Mouse (Mus musculus): ENCODE data around the gene Gsg1l2. TPM values are rescaled to one million over a fixed set of nuclear protein-coding genes. Genes with fewer than 3 reads are reported as not detected.

Gene Gsg1l2
- polyA plus RNA-seq, 1 experiment: not detected

DNA sequence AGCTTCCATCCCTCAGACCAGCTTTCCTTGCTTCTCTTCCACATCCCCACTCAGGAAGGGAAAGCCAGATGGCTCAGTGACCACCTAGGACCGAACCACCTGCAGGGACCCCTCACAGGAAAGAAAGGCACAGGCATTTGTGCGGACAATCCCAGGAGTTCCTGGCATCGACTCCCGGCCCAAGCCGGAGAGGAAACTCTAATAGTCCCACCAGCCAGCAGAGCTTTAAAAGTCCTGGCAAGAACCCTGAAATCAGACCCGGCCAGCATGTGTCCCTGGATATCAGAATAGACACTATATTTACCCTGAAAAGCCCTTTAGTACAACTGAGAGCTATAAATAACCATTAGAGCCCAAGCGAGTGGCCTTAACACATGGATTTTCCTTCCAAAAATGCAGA lies 23.5 kb downstream of the Gsg1l2 start, which contains the start of gene Dhrs7c:
TSS of gene Dhrs7c (plus strand) at position 257 of the 400 bp plus-strand sequence.
- no peak within 1 kb of the TSS for H3K27ac ChIP-seq (replicated peaks; ENCODE audit: low read depth, low read length)
- H3K4me1 ChIP-seq (ENCODE audit: control insufficient read depth, insufficient read depth, insufficient read length, low read length): peaks cover 3% of the 10 kb centered on the region
- H3K4me3 ChIP-seq (ENCODE audit: insufficient read depth, low read depth, low read length): no peak within 1 kb of the TSS; the same call in 1 of the 2 replicates

DNA sequence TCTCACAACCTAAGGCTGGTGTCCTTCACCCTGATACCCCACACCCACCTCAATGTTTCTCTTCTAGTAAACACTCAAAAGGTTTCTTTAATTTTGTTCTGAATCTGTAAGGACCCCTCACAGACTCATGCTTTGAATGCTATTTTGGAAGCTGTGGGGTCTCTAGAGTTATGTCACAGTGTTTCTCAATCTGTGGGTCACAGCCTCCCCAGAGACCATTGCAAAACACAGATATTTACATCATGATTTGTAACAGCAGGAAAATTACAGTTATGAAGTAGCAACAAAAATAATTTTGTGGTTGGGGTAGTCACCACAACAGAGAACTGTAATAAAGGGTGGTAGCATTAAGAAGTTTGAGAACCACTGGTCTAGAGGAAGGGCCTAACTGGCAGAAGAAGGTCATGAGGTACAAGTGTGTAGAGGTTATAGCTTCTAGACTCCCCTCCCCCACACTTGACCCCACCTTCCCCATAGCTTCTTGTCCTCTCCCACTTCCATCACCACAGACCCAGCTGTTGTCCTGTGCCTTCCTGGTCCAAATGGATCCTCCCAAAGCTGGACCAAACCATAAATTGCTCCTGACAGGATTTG lies 25.8 kb downstream of the Gsg1l2 start:
- Histone ChIP-seq H3K4me1 (ENCODE audit: control insufficient read depth, insufficient read depth, insufficient read length, low read length) (peaks cover 3% of the 10 kb centered on the region), H3K4me3 (ENCODE audit: insufficient read depth, low read depth, low read length) (no peak overlapping the region), H3K27ac (replicated peaks; ENCODE audit: low read depth, low read length) (no peak overlapping the region)

DNA sequence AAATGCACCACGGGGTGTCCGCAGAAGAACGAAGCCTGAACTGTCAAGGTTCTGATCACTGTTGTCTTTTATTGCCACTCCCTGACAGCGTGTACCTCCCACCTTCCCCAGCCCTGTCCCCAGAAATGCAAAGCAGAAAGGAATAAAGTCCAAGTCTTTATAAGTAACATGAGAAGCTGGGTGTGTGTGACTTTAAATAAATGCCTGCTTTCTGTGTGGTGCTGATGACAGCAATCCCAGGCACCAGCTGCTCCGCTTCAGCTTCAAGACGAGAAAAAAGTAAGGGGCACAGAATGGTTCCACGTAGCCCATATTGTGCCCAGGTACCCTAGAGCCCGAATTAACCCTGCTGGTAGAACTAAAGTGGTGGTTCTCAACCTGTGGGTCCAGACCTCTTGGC lies 26.8 kb downstream of the Gsg1l2 start:
- Histone ChIP-seq H3K4me3 (ENCODE audit: insufficient read depth, low read depth, low read length) (no peak overlapping the region), H3K27ac (replicated peaks; ENCODE audit: low read depth, low read length) (no peak overlapping the region)

DNA sequence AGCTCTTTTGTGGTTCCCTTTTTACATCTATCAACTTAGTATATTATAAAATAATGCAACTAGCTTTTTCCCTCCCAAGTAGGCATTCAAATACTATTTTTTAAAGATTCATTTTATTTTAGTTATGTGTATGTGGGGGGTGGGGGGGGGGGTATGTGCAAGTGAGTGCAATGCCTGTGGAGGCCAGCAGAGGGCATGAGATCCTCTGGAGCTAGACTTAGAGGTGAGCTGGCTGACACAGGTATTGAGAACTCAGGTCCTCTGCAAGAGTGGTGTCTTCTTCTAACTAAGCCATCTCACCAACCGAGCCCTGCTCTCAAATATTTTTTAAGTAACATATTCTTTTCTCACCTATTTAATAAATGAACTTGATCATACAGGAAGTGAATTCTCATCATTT lies 31.1 kb downstream of the Gsg1l2 start:
- Histone ChIP-seq H3K4me1 (ENCODE audit: control insufficient read depth, insufficient read depth, insufficient read length, low read length) (no peaks in the 10 kb centered on the region; the same call in 1 of the 2 replicates), H3K27ac (replicated peaks; ENCODE audit: low read depth, low read length) (no peak overlapping the region), H3K4me3 (ENCODE audit: insufficient read depth, low read depth, low read length) (no peak overlapping the region)

More for the DNA sequence above, 26.8 kb downstream of the Gsg1l2 start:
- peaks cover 3% of the 10 kb centered on the region for H3K4me1 ChIP-seq (ENCODE audit: control insufficient read depth, insufficient read depth, insufficient read length, low read length)

DNA sequence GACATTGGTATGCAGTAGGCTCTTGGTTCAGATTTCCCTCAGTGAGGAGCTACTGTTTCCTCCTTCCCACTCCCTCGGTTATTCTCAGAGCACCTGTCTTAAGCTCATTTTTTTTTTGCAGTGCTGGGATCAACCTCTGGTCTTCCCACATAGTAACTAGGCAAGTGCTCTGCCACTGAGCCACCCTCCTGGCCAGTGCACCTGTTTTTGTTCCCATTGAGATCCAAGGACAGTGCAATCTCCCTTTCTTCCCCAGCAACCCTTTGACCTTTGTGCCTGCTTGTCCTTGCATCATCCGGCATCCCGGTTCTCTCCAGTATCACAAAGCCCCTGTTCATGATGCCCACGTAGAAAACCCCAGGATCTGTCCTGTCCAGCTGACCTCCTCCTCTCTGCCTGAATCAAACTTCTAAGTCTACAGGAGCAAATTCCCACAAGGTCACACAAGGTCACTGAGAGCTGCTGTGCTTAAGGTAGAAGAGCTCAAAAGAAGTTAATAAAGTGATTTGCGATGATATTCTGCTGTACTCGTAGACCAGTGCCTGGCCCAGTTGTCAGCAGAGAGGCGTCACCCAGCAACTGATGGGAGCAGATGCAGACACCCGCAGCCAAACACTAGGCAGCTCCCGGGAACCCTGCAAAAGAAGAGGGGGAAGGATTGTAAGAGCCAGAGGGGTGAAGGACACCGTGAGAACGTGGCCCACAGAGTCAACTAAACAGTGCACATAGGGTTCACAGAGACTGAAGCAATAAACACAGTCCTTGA lies 32.6 kb downstream of the Gsg1l2 start:
- no peak overlapping the region for H3K4me3 ChIP-seq (ENCODE audit: insufficient read depth, low read depth, low read length)
- no peak overlapping the region for H3K27ac ChIP-seq (replicated peaks; ENCODE audit: low read depth, low read length)
- H3K4me1 ChIP-seq (ENCODE audit: control insufficient read depth, insufficient read depth, insufficient read length, low read length): no peaks in the 10 kb centered on the region

DNA sequence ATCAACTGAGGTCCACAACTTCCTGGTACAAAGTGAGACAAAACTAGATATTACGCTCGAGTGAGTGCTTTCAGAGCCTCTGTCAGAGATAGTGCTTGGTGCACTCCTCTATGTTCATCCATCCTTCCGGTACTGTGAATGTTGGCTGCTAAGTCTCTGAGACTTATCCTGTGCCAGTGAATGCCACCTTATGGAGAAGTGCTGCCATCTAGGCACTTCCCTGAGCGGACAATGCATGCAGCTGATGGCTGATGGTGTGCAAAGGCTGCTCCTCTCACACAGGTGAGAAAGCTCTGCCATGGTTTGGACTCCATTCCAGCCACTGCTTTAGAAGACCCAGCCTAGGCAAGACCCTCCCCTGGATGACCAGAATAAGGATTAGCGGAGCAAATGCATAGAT lies 33.6 kb downstream of the Gsg1l2 start:
- Histone ChIP-seq H3K27ac (replicated peaks; ENCODE audit: low read depth, low read length) (no peak overlapping the region), H3K4me3 (ENCODE audit: insufficient read depth, low read depth, low read length) (no peak overlapping the region), H3K4me1 (ENCODE audit: control insufficient read depth, insufficient read depth, insufficient read length, low read length) (no peaks in the 10 kb centered on the region)

DNA sequence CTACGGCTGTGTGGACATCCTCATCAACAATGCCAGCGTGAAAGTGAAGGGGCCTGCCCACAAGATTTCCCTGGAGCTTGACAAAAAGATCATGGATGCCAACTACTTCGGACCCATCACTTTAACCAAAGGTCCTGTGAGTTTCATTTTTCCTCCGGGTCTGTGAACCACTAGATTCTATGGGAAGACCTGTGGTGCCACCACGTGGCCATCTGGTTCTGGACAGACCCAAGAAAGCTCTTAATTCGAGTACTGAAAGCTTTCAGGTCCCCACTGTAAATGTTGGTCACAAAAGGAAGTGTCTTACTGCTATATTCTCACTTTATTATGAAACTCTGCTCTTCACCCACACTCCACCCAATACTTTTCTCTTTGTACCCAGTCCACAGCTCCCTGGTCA lies 37.1 kb downstream of the Gsg1l2 start:
- Histone ChIP-seq H3K4me1 (ENCODE audit: control insufficient read depth, insufficient read depth, insufficient read length, low read length) (no peaks in the 10 kb centered on the region), H3K27ac (replicated peaks; ENCODE audit: low read depth, low read length) (no peak overlapping the region), H3K4me3 (ENCODE audit: insufficient read depth, low read depth, low read length) (no peak overlapping the region)

DNA sequence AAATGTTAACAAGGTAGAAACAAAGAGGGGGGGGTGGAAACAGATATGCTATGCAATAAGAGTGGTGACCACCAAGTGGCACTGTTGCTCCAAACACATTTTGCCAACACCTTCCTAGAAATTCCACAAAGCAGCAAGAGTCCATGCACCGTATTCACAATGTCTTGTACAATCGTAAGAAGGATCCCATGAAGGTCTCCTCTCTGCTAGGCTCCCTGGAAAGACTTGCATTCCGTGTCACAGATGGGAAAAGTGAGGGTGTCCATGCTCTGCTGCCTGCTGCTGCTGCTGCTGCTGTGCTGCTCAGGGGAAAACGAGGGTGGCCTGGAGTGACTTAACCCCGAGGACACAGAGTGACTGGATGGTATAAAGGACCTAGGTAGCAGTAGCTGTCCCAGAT lies 45.2 kb downstream of the Gsg1l2 start:
- no peaks in the 10 kb centered on the region for H3K4me1 ChIP-seq (ENCODE audit: control insufficient read depth, insufficient read depth, insufficient read length, low read length)
- no peak overlapping the region for H3K4me3 ChIP-seq (ENCODE audit: insufficient read depth, low read depth, low read length)
- H3K27ac ChIP-seq (replicated peaks; ENCODE audit: low read depth, low read length): no peak overlapping the region

DNA sequence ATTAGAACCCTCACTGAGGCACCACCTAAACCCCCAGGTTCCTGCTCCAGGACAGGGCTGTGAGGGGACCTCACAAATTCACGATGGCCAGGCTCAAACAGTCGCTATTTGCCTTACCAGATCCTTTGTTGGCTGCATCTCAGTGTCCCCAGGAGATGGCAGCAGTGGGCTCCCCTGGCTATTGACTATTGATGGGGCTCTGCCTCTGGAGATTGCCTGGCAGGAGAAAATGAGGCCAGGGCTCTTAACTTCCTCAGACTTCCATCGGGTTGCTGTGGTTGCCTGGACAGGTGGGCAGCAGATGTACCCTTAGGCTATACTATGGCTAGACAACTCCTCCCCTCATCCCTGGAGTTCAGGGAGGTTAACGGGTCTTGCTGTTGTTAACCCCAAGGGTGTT lies 45.8 kb downstream of the Gsg1l2 start:
- Histone ChIP-seq H3K4me3 (ENCODE audit: insufficient read depth, low read depth, low read length) (no peak overlapping the region), H3K4me1 (ENCODE audit: control insufficient read depth, insufficient read depth, insufficient read length, low read length) (no peaks in the 10 kb centered on the region), H3K27ac (replicated peaks; ENCODE audit: low read depth, low read length) (no peak overlapping the region)

DNA sequence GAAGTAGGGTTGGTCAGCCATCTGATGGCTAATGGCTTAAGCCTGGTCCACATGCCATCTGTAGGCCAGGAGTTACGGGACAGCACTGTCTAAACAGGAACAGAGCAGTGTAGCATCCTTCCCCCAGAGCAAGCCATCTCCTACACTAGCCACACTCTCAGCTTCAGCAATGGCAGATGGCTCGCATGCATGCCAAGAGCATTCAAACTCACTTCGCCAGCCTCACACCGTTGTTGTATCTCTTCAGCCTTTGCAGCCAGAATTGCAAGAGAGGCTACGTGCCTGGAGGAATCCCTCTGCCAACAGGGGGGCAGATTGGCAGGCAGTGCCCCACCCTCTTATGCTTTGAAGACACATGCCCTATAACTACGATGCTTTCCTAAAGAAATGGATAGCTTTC lies 47.2 kb downstream of the Gsg1l2 start:
- no peak overlapping the region for H3K27ac ChIP-seq (replicated peaks; ENCODE audit: low read depth, low read length)
- no peaks in the 10 kb centered on the region for H3K4me1 ChIP-seq (ENCODE audit: control insufficient read depth, insufficient read depth, insufficient read length, low read length)
- H3K4me3 ChIP-seq (ENCODE audit: insufficient read depth, low read depth, low read length): no peak overlapping the region

DNA sequence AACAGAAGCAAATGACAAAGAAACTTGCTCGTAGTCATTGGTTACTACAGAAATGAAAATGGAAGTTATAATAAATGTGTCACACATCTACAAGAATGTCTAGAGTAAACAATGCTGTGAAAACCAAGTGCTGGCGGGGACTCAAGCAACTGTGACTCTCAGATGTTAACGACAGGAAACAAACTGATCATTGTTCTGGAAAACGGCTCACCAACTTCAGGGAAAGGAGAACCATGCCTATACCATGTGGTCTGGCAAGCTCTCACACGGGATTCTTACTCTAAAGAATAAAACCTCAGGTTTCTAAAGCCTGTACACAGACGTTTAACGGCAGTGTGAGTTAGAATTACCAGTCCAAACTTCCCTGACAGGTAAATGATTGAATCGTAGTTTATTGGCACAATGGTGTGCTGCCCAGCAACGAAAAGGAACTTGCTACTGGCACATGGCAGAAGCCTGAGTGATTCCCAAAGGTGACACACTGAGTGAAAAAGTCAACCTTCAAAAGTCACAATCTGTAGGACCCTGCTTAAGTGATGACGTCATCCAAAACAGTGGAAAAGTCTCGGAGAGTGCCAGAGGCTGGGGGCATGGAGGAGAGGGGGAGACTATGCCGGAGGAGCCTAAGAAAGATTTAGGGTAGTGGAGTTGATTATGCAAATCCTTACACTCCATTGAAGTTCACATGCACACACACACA lies 54.1 kb downstream of the Gsg1l2 start:
- Histone ChIP-seq H3K4me1 (ENCODE audit: control insufficient read depth, insufficient read depth, insufficient read length, low read length) (no peaks in the 10 kb centered on the region), H3K4me3 (ENCODE audit: insufficient read depth, low read depth, low read length) (no peak overlapping the region), H3K27ac (replicated peaks; ENCODE audit: low read depth, low read length) (no peak overlapping the region)

DNA sequence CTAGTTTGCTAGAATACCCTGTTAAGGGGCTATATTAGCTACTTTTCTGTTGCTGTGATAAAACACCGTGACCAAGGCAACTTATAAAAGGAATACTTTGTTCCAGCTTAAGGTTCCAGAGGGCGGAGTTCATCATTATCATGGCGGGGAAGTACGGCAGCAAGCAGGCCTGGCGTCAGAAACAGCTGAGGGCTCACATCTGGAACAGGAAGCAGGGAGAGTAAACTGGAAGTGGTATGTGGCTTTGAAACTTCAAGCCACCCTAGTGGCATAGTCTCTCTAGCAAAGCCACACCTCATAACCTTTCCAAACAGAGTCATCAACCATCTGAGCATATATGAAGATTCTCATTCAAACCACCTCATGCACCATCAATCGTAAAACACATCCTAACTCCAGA lies 55.1 kb downstream of the Gsg1l2 start:
- no peak overlapping the region for H3K27ac ChIP-seq (replicated peaks; ENCODE audit: low read depth, low read length)
- no peak overlapping the region for H3K4me3 ChIP-seq (ENCODE audit: insufficient read depth, low read depth, low read length)
- H3K4me1 ChIP-seq (ENCODE audit: control insufficient read depth, insufficient read depth, insufficient read length, low read length): no peaks in the 10 kb centered on the region

DNA sequence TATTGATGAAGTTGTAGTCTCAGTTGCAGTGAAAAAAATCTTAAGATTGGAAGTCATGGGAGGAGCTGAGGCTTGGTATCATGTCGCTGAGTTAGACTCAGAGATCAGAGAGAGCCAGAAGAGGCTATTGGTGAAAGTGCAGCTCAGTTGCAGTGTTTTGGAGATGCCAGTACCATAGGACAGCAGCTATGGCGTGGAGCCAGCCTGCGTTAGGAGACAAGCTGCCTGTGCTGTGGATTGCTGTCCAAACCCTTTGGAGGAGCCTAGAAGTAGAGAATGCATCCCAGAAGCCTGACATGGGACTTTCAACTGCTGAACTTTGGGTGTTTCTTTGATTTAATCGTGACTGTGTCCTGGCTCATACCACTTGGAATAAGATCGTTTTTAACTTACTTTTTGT lies 57.4 kb downstream of the Gsg1l2 start:
- H3K4me1 ChIP-seq (ENCODE audit: control insufficient read depth, insufficient read depth, insufficient read length, low read length): no peaks in the 10 kb centered on the region
- H3K27ac ChIP-seq (replicated peaks; ENCODE audit: low read depth, low read length): no peak overlapping the region
- H3K4me3 ChIP-seq (ENCODE audit: insufficient read depth, low read depth, low read length): no peak overlapping the region

DNA sequence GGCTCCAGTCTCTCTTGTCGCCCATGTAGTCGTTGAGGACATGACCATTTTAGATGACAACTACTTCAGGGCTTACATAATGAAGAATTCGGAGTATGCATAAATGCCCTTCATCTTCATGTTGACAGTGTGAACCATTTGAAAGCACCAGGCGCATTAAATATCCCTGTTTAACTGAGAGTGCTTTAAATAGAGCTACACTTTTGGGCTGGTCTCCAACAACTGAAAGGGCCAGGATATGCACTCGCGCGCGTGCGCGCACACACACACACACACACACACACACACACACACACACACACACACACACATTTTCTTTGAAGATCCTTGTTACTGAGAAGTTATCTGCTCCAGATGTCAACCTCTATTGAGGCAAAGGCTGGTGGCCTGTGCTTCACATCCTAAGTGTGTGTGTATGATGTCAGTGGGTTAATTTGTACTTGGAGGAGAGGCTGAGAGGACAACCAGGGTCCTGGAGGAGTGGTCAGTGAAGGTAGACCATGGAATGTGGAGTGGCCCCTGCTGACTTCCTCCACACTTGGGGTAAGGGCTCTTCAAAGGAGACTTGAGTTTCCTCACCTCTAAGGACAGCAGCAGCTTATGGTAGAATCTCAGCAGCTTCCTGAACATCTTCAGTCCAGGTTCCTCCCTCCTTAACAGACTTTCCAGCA lies 61.1 kb downstream of the Gsg1l2 start:
- no peak overlapping the region for H3K27ac ChIP-seq (replicated peaks; ENCODE audit: low read depth, low read length)

More for the DNA sequence above, 61.1 kb downstream of the Gsg1l2 start:
- Histone ChIP-seq H3K4me3 (ENCODE audit: insufficient read depth, low read depth, low read length) (no peak overlapping the region), H3K4me1 (ENCODE audit: control insufficient read depth, insufficient read depth, insufficient read length, low read length) (no peaks in the 10 kb centered on the region)
